Mouse (Mus musculus): ENCODE data around the gene Trio.

DNA sequence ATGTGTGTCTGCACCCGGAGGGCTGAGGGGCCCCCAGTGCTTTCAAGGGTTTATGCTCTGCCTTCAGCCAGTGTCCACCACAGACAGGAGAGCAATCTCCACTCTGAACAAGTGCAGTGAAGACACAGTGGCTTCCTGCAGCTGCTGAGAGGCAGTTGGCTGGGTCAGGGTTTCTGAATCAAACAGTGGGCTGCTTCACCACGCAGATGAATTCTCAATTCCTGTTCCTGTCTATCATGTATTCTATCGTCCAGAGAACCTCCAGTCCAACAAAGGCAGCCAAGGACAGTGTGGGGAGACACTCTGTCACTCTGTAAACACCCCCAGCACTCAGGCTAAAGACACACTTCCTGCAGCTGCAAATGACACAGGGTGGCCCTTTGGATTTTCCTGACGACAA, 48.7 kb downstream of the Trio start:
- TF ChIP-seq CTCF (IDR thresholded peaks at IDR 0.05; ENCODE audit: low read depth, low read length) (no peak), POLR2AphosphoS5 (IDR thresholded peaks at IDR 0.05; ENCODE audit: insufficient replicate concordance, low read depth, low read length) (no peak), GATA1 (IDR thresholded peaks at IDR 0.05; ENCODE audit: borderline replicate concordance, low read length) (no peak)

Data from G1E (cell line).